Mouse (Mus musculus) heart, postnatal 0 days (tissue): Measurements from ENCODE around the gene Olfr693.

ENCODE experiments used
- CTCF ChIP-seq: IDR thresholded peaks from 2 replicates; pipeline ENCODE4 v1.5.1; 2016; ENCODE audit warnings: antibody characterized with exemption, control low read depth, low read depth
- EP300 ChIP-seq: IDR thresholded peaks from 2 replicates; pipeline ENCODE4 v1.6.1; 2016; ENCODE audit warnings: antibody characterized with exemption, low read depth

- TF ChIP-seq CTCF = no peak
- no peak for TF ChIP-seq EP300
These were observed 31.1 kb upstream of the Olfr693 start for GRCm38 (mm10) chr7:106711463-106711862.
